Mouse (Mus musculus): ENCODE results near the gene Cd5. TPM values are rescaled to one million over a fixed set of nuclear protein-coding genes. Genes with fewer than 3 reads are reported as not detected.

Cd5 gene
- polyA plus RNA-seq (2014; fragmentation: Nextera tagmentation; extraction: Ambion mirVana) = 0.05 TPM in 1 of 2 replicates, not detected in the other

DNA sequence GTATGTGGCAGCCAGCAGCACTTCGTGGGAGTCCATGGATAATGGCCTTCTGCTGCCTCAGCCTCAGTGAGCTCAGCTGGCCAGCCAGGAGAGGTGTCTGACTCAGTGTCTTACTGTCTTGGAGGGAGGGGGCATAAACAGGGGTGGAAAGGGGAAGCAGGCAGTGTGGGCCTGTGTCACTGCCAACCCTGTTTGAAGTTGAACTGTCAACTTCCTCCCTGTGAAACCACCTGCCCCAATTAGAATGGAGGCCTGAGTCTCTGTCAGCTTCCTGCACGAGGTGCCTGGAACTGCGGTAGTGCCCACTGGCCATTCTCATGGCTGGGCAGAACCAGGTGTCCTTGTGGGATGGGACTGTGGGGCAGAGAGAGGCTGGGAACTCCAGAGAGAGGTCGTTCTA, at the start of gene Cd5:
TSS of gene Cd5 (minus strand) at position 192 of the 400 bp plus-strand sequence.
- ATAC-seq (replicated peaks; ENCODE audit: low FRiP score) (no peak), DNase-seq (ENCODE audit: low spot score) (no peak)
- Histone ChIP-seq H3K27ac (ENCODE audit: low read depth, low read length) (no peak within 1 kb of the TSS), H3K4me2 (ENCODE audit: low read depth, low read length, severe bottlenecking) (no peak within 1 kb of the TSS), H3K4me1 (replicated peaks; ENCODE audit: control insufficient read depth, insufficient read depth, low read length) (no peaks in the 10 kb centered on the region), H3K9ac (ENCODE audit: low read length) (no peak within 1 kb of the TSS), H3K9me3 (ENCODE audit: control insufficient read depth, low read length) (no peaks in the 10 kb centered on the region), H3K4me3 (ENCODE audit: low read depth, low read length) (no peak within 1 kb of the TSS), H3K36me3 (ENCODE audit: control insufficient read depth, insufficient read depth, low read length) (no peaks in the 10 kb centered on the region), H3K27me3 (ENCODE audit: control insufficient read depth, insufficient read depth, low read length) (no peaks in the 10 kb centered on the region)
- 76% methylated on average over 4 of the region's 4 CpGs for WGBS

GRCm38 (mm10) chr19:10788242-10788641, 49.4 kb upstream of the Cd5 start:
- no peak overlapping the region for H3K4me2 ChIP-seq (ENCODE audit: low read depth, low read length, severe bottlenecking)
- H3K4me1 ChIP-seq (replicated peaks; ENCODE audit: control insufficient read depth, insufficient read depth, low read length) = no peaks in the 10 kb centered on the region; the same call in none of the 2 replicates
- ATAC-seq (replicated peaks; ENCODE audit: low FRiP score) (no peak), DNase-seq (ENCODE audit: low spot score) (no peak)
- H3K9ac ChIP-seq (ENCODE audit: low read length) = no peak overlapping the region
- no peaks in the 10 kb centered on the region for H3K27me3 ChIP-seq (ENCODE audit: control insufficient read depth, insufficient read depth, low read length)
- H3K4me3 ChIP-seq (ENCODE audit: low read depth, low read length) = no peak overlapping the region
- no peaks in the 10 kb centered on the region for H3K36me3 ChIP-seq (ENCODE audit: control insufficient read depth, insufficient read depth, low read length)
- H3K9me3 ChIP-seq (ENCODE audit: control insufficient read depth, low read length) = no peaks in the 10 kb centered on the region
- H3K27ac ChIP-seq (ENCODE audit: low read depth, low read length) = no peak overlapping the region
- WGBS = 70% methylated on average over 9 of the region's 9 CpGs

DNA sequence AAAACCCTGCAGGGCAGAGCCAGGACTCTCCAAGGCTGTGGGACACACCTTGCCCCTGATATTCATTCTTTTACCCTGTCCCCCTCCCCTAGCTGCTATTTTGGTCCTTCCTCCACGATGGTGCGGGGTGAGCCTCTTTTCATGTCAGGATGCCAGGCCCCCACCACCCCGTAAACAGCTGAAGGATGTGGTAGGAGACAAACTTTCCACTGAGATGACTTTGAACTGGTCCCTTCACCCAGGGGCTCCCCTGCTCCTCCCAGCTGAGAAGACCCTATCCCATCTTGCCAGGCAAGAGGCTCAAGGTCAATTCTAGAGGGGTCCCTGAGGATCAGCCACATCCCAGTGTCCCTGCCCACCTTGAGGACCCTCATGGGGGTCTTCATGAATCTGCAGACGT, 48.6 kb upstream of the Cd5 start:
- ATAC-seq (replicated peaks; ENCODE audit: low FRiP score) = no peak
- no peak overlapping the region for H3K4me3 ChIP-seq (ENCODE audit: low read depth, low read length)
- no peak overlapping the region for H3K9ac ChIP-seq (ENCODE audit: low read length)
- no peak overlapping the region for H3K27ac ChIP-seq (ENCODE audit: low read depth, low read length)
- H3K4me2 ChIP-seq (ENCODE audit: low read depth, low read length, severe bottlenecking) = no peak overlapping the region
- H3K4me1 ChIP-seq (replicated peaks; ENCODE audit: control insufficient read depth, insufficient read depth, low read length) = no peaks in the 10 kb centered on the region; the same call in none of the 2 replicates
- WGBS = 87% methylated on average over 4 of the region's 4 CpGs
- no peak for DNase-seq (ENCODE audit: low spot score)
- H3K9me3 ChIP-seq (ENCODE audit: control insufficient read depth, low read length) = no peaks in the 10 kb centered on the region
- H3K27me3 ChIP-seq (ENCODE audit: control insufficient read depth, insufficient read depth, low read length) = no peaks in the 10 kb centered on the region
- H3K36me3 ChIP-seq (ENCODE audit: control insufficient read depth, insufficient read depth, low read length) = no peaks in the 10 kb centered on the region

DNA sequence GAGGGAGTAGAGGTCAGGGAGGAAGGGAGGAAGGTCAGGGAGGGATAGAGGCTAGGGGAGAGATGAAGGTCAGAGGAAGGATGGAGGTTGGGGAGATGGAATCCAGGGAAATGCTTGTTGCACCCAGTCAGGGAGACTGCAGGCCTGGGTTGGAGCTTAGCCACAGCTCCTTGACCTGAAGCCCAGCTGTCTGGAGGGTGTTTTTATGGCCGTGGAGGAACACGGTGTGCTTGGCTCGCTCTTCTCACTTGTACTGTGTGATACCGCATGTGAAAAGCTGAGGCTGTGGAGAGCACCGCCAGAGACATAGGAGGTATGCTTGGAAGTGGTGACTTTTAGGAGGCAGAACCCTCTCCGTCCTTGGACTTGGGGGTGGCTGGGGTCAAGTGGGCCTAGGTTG, 48.0 kb upstream of the Cd5 start:
- Histone ChIP-seq H3K27ac (ENCODE audit: low read depth, low read length) (no peak overlapping the region), H3K9ac (ENCODE audit: low read length) (no peak overlapping the region), H3K9me3 (ENCODE audit: control insufficient read depth, low read length) (no peaks in the 10 kb centered on the region), H3K4me2 (ENCODE audit: low read depth, low read length, severe bottlenecking) (no peak overlapping the region), H3K4me3 (ENCODE audit: low read depth, low read length) (no peak overlapping the region), H3K4me1 (replicated peaks; ENCODE audit: control insufficient read depth, insufficient read depth, low read length) (no peaks in the 10 kb centered on the region; the same call in none of the 2 replicates), H3K36me3 (ENCODE audit: control insufficient read depth, insufficient read depth, low read length) (no peaks in the 10 kb centered on the region), H3K27me3 (ENCODE audit: control insufficient read depth, insufficient read depth, low read length) (no peaks in the 10 kb centered on the region)
- 87% methylated on average over 6 of the region's 6 CpGs for WGBS
- DNase-seq (ENCODE audit: low spot score) (no peak), ATAC-seq (replicated peaks; ENCODE audit: low FRiP score) (no peak)

- Histone ChIP-seq H3K4me3 (ENCODE audit: low read depth, low read length) (no peak overlapping the region), H3K36me3 (ENCODE audit: control insufficient read depth, insufficient read depth, low read length) (no peaks in the 10 kb centered on the region), H3K9me3 (ENCODE audit: control insufficient read depth, low read length) (no peaks in the 10 kb centered on the region), H3K27ac (ENCODE audit: low read depth, low read length) (no peak overlapping the region), H3K4me2 (ENCODE audit: low read depth, low read length, severe bottlenecking) (no peak overlapping the region), H3K9ac (ENCODE audit: low read length) (no peak overlapping the region), H3K4me1 (replicated peaks; ENCODE audit: control insufficient read depth, insufficient read depth, low read length) (no peaks in the 10 kb centered on the region; the same call in none of the 2 replicates), H3K27me3 (ENCODE audit: control insufficient read depth, insufficient read depth, low read length) (no peaks in the 10 kb centered on the region)
- WGBS = 86% methylated on average over 10 of the region's 10 CpGs
- DNase-seq (ENCODE audit: low spot score) (no peak), ATAC-seq (replicated peaks; ENCODE audit: low FRiP score) (no peak)
Measured at GRCm38 (mm10) chr19:10784796-10785459, 46.1 kb upstream of the Cd5 start.

GRCm38 (mm10) chr19:10784061-10784460, 45.3 kb upstream of the Cd5 start:
- 25% methylated on average over 3 of the region's 3 CpGs for WGBS
- Histone ChIP-seq H3K4me2 (ENCODE audit: low read depth, low read length, severe bottlenecking) (no peak overlapping the region), H3K4me1 (replicated peaks; ENCODE audit: control insufficient read depth, insufficient read depth, low read length) (no peaks in the 10 kb centered on the region; the same call in 1 of the 2 replicates), H3K9ac (ENCODE audit: low read length) (no peak overlapping the region), H3K27me3 (ENCODE audit: control insufficient read depth, insufficient read depth, low read length) (no peaks in the 10 kb centered on the region), H3K36me3 (ENCODE audit: control insufficient read depth, insufficient read depth, low read length) (no peaks in the 10 kb centered on the region), H3K27ac (ENCODE audit: low read depth, low read length) (no peak overlapping the region), H3K4me3 (ENCODE audit: low read depth, low read length) (no peak overlapping the region), H3K9me3 (ENCODE audit: control insufficient read depth, low read length) (no peaks in the 10 kb centered on the region)
- DNase-seq (ENCODE audit: low spot score) = no peak
- ATAC-seq (replicated peaks; ENCODE audit: low FRiP score) = no peak; the same call in 1 of the 2 replicates

- no peak overlapping the region for H3K4me2 ChIP-seq (ENCODE audit: low read depth, low read length, severe bottlenecking)
- ATAC-seq (replicated peaks; ENCODE audit: low FRiP score) = no peak
- no peak overlapping the region for H3K27ac ChIP-seq (ENCODE audit: low read depth, low read length)
- DNase-seq (ENCODE audit: low spot score) = no peak
- no peaks in the 10 kb centered on the region for H3K27me3 ChIP-seq (ENCODE audit: control insufficient read depth, insufficient read depth, low read length)
- H3K36me3 ChIP-seq (ENCODE audit: control insufficient read depth, insufficient read depth, low read length) = no peaks in the 10 kb centered on the region
- no peak overlapping the region for H3K9ac ChIP-seq (ENCODE audit: low read length)
- H3K4me1 ChIP-seq (replicated peaks; ENCODE audit: control insufficient read depth, insufficient read depth, low read length) = no peaks in the 10 kb centered on the region; the same call in 1 of the 2 replicates
- no peak overlapping the region for H3K4me3 ChIP-seq (ENCODE audit: low read depth, low read length)
- no peaks in the 10 kb centered on the region for H3K9me3 ChIP-seq (ENCODE audit: control insufficient read depth, low read length)
- WGBS = 76% methylated on average over 4 of the region's 4 CpGs
Measured at GRCm38 (mm10) chr19:10783168-10783567, 44.4 kb upstream of the Cd5 start.

GRCm38 (mm10) chr19:10781641-10782040, 42.8 kb upstream of the Cd5 start:
- no peak overlapping the region for H3K4me3 ChIP-seq (ENCODE audit: low read depth, low read length)
- no peaks in the 10 kb centered on the region for H3K27me3 ChIP-seq (ENCODE audit: control insufficient read depth, insufficient read depth, low read length)
- WGBS = 85% methylated on average over 4 of the region's 4 CpGs
- H3K9ac ChIP-seq (ENCODE audit: low read length) = no peak overlapping the region
- H3K4me2 ChIP-seq (ENCODE audit: low read depth, low read length, severe bottlenecking) = no peak overlapping the region
- DNase-seq (ENCODE audit: low spot score) (no peak), ATAC-seq (replicated peaks; ENCODE audit: low FRiP score) (no peak)
- no peak overlapping the region for H3K27ac ChIP-seq (ENCODE audit: low read depth, low read length)
- no peaks in the 10 kb centered on the region; the same call in 1 of the 2 replicates for H3K4me1 ChIP-seq (replicated peaks; ENCODE audit: control insufficient read depth, insufficient read depth, low read length)
- no peaks in the 10 kb centered on the region for H3K36me3 ChIP-seq (ENCODE audit: control insufficient read depth, insufficient read depth, low read length)
- H3K9me3 ChIP-seq (ENCODE audit: control insufficient read depth, low read length) = no peaks in the 10 kb centered on the region

DNA sequence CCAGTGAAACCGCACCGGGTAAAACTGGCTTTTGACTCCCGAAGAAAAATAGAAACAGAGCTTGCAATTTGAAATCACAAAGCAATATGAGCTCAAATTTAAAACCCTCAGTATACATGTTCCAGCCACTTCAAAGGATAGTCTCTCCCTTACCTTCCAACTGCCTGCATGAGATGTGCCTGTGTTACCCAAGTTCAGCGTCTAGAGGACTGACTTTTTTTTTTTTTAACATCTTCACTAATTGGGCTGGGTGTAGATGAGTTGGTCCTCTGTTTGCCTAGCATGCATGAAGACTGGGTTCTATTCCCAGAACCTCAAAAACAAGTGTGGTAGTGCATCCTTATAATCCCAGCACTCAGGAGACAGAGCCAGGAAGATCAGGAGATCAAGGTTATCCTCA, 38.1 kb upstream of the Cd5 start:
- no peak overlapping the region for H3K27ac ChIP-seq (ENCODE audit: low read depth, low read length)
- H3K9me3 ChIP-seq (ENCODE audit: control insufficient read depth, low read length) = no peaks in the 10 kb centered on the region
- DNase-seq (ENCODE audit: low spot score) = no peak
- WGBS = 88% methylated on average over 4 of the region's 4 CpGs
- H3K4me1 ChIP-seq (replicated peaks; ENCODE audit: control insufficient read depth, insufficient read depth, low read length) = no peaks in the 10 kb centered on the region
- no peak overlapping the region for H3K4me3 ChIP-seq (ENCODE audit: low read depth, low read length)
- no peaks in the 10 kb centered on the region for H3K27me3 ChIP-seq (ENCODE audit: control insufficient read depth, insufficient read depth, low read length)
- no peak for ATAC-seq (replicated peaks; ENCODE audit: low FRiP score)
- H3K36me3 ChIP-seq (ENCODE audit: control insufficient read depth, insufficient read depth, low read length) = no peaks in the 10 kb centered on the region
- no peak overlapping the region for H3K4me2 ChIP-seq (ENCODE audit: low read depth, low read length, severe bottlenecking)
- no peak overlapping the region for H3K9ac ChIP-seq (ENCODE audit: low read length)

All from forebrain, embryonic 11.5 days (tissue).